Mouse (Mus musculus): ENCODE measurements around the gene 4930426L09Rik. TPM values are rescaled to one million over a fixed set of nuclear protein-coding genes. Genes with fewer than 3 reads are reported as not detected.

4930426L09Rik gene
- polyA plus RNA-seq, 1 experiment from 2014 or later, result 0.92 TPM

DNA sequence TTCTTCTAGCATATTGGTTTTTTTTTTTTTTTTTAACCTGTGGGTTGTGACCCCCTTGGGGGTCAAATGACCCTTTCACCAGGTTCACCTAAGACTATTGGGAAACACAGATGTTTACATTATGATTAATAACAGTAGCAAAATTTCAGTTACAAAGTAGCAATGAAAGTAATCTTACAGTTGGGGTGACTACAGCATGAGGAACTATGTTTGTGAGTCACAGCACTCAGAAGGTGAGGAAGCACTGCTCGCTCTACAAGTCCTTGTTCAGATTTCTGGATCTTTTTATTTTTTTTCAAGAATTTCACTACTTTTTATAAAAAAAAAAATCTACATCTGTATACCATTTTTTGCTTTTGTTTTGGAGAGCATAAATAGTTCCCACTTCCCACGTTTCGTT is 26.6 kb upstream of the 4930426L09Rik start:
- 93% methylated on average over 3 of the region's 3 CpGs for WGBS
- no peak overlapping the region for H3K27ac ChIP-seq (replicated peaks)

DNA sequence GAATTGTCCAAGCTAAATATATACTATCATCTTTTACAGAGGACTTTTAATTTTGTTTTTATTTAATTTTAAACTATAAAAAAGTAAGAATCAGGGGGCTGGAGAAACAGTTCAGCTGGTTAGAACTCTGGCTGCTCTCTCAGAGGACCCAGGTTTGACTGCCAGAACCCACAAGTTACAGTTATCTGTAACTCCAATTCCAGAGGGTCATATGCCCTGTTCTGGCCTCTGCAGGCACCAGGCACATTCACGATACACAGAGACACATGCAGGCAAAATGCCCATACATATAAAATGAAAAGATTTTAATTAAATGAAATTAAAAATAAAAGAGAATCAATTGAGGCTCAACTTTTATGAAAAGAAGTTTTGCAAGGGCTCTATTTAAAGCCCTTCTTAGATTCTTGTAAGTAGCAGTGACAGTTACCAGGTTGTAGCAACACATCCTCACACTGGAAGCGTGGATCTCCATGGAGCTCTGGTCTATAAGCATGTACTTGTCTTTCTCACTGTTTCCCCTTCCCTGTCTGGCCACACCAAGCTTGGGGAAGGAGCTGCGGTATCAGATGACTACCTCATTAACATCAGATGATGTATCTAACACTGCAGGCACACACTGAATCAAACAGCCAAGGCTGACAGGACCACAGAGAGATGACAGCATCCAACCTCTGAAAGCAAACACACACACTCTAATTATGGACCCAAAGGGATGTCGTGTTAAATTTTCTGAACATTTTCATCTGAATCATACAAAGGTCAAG is 23.1 kb upstream of the 4930426L09Rik start:
- Histone ChIP-seq H3K27ac (replicated peaks) (no peak overlapping the region), H3K9ac (replicated peaks) (no peak overlapping the region), H3K4me1 (peaks cover 4% of the 10 kb centered on the region; the same call in 1 of the 2 replicates), H3K4me3 (no peak overlapping the region), H3K4me2 (replicated peaks) (no peak overlapping the region), H3K9me3 (peaks cover 6% of the 10 kb centered on the region; the same call in 1 of the 2 replicates), H3K36me3 (no peaks in the 10 kb centered on the region), H3K27me3 (no peaks in the 10 kb centered on the region)
- ATAC-seq (ENCODE audit: low FRiP score, low read depth), result no peak
- WGBS, result 55% methylated on average over 4 of the region's 4 CpGs

More for the DNA sequence above, 26.6 kb upstream of the 4930426L09Rik start:
- Histone ChIP-seq H3K4me1 (peaks cover 4% of the 10 kb centered on the region; the same call in 1 of the 2 replicates), H3K9me3 (peaks cover 6% of the 10 kb centered on the region; the same call in 1 of the 2 replicates), H3K9ac (replicated peaks) (no peak overlapping the region), H3K36me3 (no peaks in the 10 kb centered on the region), H3K4me2 (replicated peaks) (no peak overlapping the region), H3K27me3 (no peaks in the 10 kb centered on the region), H3K4me3 (no peak overlapping the region)
- no peak for ATAC-seq (ENCODE audit: low FRiP score, low read depth)

DNA sequence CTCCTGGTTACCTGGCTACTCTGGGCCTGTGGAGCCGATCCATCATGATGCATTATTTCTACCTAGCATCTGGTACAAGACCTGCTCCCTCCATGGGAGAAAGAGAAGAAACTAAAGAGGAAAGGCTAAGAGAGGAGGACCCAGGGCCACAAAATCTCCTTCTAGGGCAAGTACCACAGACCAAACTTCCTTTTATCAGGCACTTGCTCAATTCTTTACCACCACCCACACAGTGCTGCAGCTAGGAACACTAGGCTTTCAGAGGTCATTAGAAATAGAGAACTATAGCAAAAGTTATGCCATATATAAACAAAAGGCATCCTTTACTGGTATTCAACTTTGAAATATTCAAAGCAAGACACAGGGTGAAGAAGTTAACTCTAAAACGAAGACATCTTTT is 22.0 kb upstream of the 4930426L09Rik start:
- no peaks in the 10 kb centered on the region for H3K36me3 ChIP-seq
- 87% methylated on average over 2 of the region's 2 CpGs for WGBS
- H3K4me2 ChIP-seq (replicated peaks), result no peak overlapping the region
- H3K27me3 ChIP-seq, result no peaks in the 10 kb centered on the region
- peaks cover 4% of the 10 kb centered on the region; the same call in 1 of the 2 replicates for H3K4me1 ChIP-seq
- no peak overlapping the region for H3K9ac ChIP-seq (replicated peaks)
- no peak overlapping the region for H3K4me3 ChIP-seq
- ATAC-seq (ENCODE audit: low FRiP score, low read depth), result no peak
- H3K9me3 ChIP-seq, result peaks cover 6% of the 10 kb centered on the region; the same call in 1 of the 2 replicates
- H3K27ac ChIP-seq (replicated peaks), result no peak overlapping the region

DNA sequence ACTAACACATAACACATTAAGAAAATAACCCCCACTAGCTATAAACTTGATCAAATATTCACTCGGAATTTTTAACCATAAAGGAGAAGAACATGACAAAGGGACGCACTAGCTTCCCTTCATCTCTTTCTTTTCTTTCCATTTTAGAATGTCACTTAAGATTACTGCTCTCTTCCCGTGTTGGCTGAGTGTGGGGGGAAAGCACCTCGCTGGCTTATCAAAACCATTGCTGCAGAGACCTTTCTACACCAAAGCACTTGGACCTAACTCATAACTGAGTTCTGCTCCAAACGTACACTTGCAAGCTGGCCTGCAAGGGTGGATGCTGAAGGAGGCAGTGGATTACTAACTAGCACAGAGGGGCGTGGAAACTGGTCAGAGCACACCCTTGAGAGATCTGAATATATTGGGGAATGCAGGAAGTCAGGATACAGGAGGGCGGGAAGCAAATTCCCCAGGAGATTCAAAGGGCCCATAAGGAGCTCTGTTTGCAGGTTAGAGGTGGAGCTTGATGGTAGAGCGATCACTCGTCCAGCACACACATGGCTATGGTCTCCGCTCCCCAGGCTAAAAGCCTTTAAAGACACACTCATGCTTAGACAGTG is 20.8 kb upstream of the 4930426L09Rik start:
- ATAC-seq (ENCODE audit: low FRiP score, low read depth), result no peak
- H3K27ac ChIP-seq (replicated peaks), result no peak overlapping the region
- H3K27me3 ChIP-seq, result no peaks in the 10 kb centered on the region
- peaks cover 6% of the 10 kb centered on the region; the same call in 1 of the 2 replicates for H3K9me3 ChIP-seq
- peaks cover 4% of the 10 kb centered on the region; the same call in 1 of the 2 replicates for H3K4me1 ChIP-seq
- H3K9ac ChIP-seq (replicated peaks), result no peak overlapping the region
- H3K4me3 ChIP-seq, result no peak overlapping the region
- H3K4me2 ChIP-seq (replicated peaks), result no peak overlapping the region
- no peaks in the 10 kb centered on the region for H3K36me3 ChIP-seq
- 82% methylated on average over 10 of the region's 10 CpGs for WGBS

DNA sequence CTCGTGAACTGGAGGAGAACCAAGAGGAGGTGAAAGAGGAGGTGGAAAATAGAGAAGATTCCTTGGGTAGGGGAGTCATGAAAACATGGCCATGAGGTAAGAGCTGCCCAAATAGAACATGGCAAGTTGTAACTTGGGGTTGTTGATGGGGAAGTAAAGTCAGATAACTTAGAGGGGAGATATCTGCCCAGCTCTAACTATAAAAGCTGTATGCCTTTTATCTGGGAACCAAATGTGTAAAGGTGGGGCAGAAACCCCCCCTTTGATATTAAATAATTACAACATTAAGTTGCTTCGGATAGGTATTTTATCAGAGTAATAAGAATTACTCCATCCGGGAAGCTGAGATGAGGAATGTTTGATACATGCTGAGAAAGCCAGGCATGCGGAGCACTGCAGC is 19.1 kb upstream of the 4930426L09Rik start:
- H3K4me1 ChIP-seq, result peaks cover 4% of the 10 kb centered on the region; the same call in 1 of the 2 replicates

DNA sequence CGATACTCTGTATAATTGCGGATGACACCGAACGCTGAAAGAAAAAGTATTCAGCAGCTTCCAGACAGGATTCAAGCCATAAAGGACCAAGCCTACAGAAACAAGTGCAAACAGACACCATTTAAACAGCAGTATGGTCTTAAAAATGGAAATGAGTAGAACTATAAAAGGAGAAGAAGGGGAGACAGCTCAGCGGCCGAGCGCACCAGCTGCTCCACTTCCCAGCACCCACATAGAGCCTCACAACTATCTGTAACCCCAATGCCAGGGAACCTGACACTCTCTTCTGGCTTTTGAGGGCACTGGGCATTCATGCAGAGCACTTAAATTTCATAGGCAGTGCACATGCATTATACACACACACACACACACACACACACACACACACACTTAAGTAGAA is 18.5 kb upstream of the 4930426L09Rik start:
- Histone ChIP-seq H3K4me2 (replicated peaks) (no peak overlapping the region), H3K9ac (replicated peaks) (no peak overlapping the region), H3K27me3 (no peaks in the 10 kb centered on the region), H3K9me3 (no peaks in the 10 kb centered on the region), H3K27ac (replicated peaks) (no peak overlapping the region), H3K36me3 (no peaks in the 10 kb centered on the region), H3K4me3 (no peak overlapping the region), H3K4me1 (peaks cover 4% of the 10 kb centered on the region; the same call in 1 of the 2 replicates)
- WGBS, result 82% methylated on average over 7 of the region's 7 CpGs
- ATAC-seq (ENCODE audit: low FRiP score, low read depth), result no peak

More for the DNA sequence above, 19.1 kb upstream of the 4930426L09Rik start:
- H3K4me2 ChIP-seq (replicated peaks), result no peak overlapping the region
- no peak for ATAC-seq (ENCODE audit: low FRiP score, low read depth)
- no peaks in the 10 kb centered on the region for H3K9me3 ChIP-seq
- no peaks in the 10 kb centered on the region for H3K27me3 ChIP-seq
- WGBS, result 83% methylated on average over 4 of the region's 4 CpGs
- H3K27ac ChIP-seq (replicated peaks), result no peak overlapping the region
- H3K4me3 ChIP-seq, result no peak overlapping the region
- no peaks in the 10 kb centered on the region for H3K36me3 ChIP-seq
- H3K9ac ChIP-seq (replicated peaks), result no peak overlapping the region

DNA sequence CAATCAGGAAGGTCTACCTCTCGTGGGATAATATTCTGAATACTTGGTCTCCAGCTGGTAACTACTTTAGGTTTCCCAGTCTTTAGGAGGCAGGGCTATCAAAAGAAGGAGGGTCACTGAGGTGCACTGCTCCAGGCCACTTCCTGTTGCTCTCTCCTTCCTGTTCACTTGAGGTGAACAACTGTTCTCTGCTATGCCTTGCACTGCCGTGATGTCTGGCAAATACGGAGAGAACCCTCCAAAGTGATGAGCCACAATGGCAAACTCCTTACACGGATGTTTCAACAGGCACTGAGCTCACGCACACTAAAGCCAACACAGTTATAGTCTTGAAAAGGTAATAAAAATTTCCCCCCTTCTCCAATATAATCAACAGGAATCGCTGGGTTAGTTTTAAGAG is 15.6 kb upstream of the 4930426L09Rik start:
- WGBS, result 80% methylated on average over 6 of the region's 6 CpGs
- H3K36me3 ChIP-seq, result no peaks in the 10 kb centered on the region
- ATAC-seq (ENCODE audit: low FRiP score, low read depth), result no peak

DNA sequence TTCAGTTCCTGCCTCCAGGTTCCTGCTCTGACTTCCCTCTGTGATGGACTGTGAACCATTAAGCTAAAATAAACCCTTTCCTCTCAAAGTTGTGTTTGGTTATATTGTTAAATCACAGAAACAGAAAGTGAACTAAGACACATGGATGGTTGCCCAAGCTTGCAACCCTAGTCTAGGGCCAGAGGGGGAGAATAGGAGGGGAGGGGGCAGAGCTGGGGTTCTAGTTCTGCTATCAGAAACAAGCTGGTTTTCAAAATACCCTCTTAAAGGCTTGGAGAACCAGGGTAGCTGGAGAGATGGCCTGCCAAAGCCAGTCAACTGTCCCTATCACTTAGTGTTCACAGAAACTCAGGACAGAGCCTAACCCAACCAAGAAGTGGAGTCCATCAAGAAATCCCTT is 14.6 kb upstream of the 4930426L09Rik start:
- Histone ChIP-seq H3K4me1 (no peaks in the 10 kb centered on the region), H3K36me3 (no peaks in the 10 kb centered on the region), H3K9me3 (no peaks in the 10 kb centered on the region), H3K27me3 (no peaks in the 10 kb centered on the region), H3K27ac (replicated peaks) (no peak overlapping the region), H3K4me3 (no peak overlapping the region), H3K4me2 (replicated peaks) (no peak overlapping the region), H3K9ac (replicated peaks) (no peak overlapping the region)
- ATAC-seq (ENCODE audit: low FRiP score, low read depth), result no peak

More for the DNA sequence above, 15.6 kb upstream of the 4930426L09Rik start:
- no peaks in the 10 kb centered on the region for H3K27me3 ChIP-seq
- no peak overlapping the region for H3K9ac ChIP-seq (replicated peaks)
- no peaks in the 10 kb centered on the region for H3K4me1 ChIP-seq
- no peak overlapping the region for H3K27ac ChIP-seq (replicated peaks)
- H3K4me2 ChIP-seq (replicated peaks), result no peak overlapping the region
- H3K9me3 ChIP-seq, result no peaks in the 10 kb centered on the region
- H3K4me3 ChIP-seq, result no peak overlapping the region

DNA sequence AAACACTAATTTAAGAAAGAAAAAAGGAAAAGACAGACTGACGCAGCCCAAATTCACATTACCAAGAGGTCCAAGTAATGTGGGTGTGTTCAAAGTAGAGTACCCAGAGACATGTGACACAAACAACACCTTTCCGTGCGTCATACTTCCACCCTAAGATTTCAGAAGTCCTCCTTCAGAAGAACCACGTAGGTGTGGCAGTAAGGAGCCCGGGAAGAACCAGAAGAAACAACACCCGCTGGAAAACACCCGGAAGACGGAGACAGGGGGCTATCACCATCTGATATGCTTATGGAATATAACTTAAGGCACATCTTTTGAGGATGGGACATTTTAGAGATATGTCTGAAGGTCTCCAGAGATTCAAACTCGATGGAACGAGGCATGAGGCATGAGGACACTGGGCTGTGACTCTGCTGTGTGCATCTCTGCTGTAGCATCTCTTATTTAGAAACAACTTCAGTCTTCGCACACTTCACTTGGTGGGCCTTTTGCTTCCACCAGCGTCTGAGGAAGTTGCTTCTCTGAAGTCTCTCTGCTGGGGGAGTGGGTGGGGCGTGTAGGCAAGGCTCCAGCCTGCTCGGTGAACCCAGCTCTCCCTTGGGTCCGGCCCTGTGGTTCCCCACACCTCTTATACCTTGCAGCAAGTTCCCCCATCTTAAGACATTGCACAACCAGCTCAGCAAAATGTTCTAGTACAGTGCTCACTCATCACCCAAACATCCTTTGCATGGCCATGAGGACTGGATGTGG is 13.9 kb upstream of the 4930426L09Rik start:
- no peak overlapping the region for H3K9ac ChIP-seq (replicated peaks)
- no peaks in the 10 kb centered on the region for H3K9me3 ChIP-seq
- no peak overlapping the region for H3K27ac ChIP-seq (replicated peaks)
- no peak overlapping the region for H3K4me2 ChIP-seq (replicated peaks)
- H3K36me3 ChIP-seq, result no peaks in the 10 kb centered on the region
- no peaks in the 10 kb centered on the region for H3K27me3 ChIP-seq
- no peak for ATAC-seq (ENCODE audit: low FRiP score, low read depth)
- H3K4me3 ChIP-seq, result no peak overlapping the region
- 94% methylated on average over 15 of the region's 15 CpGs for WGBS
- H3K4me1 ChIP-seq, result no peaks in the 10 kb centered on the region

DNA sequence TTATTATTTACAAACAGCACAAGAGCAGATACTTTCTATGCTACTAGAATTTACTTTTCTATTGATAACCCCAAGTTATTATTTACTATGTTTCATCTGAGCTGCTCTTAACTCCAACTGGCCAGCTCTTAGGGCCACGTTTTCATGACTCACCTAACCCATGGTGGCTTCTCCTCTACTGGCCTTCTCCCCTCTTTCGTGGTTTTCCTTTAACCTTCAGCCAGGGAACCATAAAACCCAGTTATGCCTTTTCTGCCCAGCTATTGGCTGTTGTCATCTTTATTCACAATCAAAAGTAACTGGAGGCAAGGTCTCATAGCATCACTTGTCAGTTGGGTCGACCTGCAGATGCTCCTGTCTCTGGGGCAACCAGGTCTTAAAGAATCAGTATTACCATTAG is 12.6 kb upstream of the 4930426L09Rik start:
- H3K27me3 ChIP-seq, result no peaks in the 10 kb centered on the region
- H3K9ac ChIP-seq (replicated peaks), result no peak overlapping the region
- no peak overlapping the region for H3K27ac ChIP-seq (replicated peaks)
- no peaks in the 10 kb centered on the region for H3K4me1 ChIP-seq
- no peak overlapping the region for H3K4me3 ChIP-seq
- no peaks in the 10 kb centered on the region for H3K36me3 ChIP-seq
- 87% methylated on average over 3 of the region's 3 CpGs for WGBS
- H3K4me2 ChIP-seq (replicated peaks), result no peak overlapping the region
- ATAC-seq (ENCODE audit: low FRiP score, low read depth), result no peak
- H3K9me3 ChIP-seq, result no peaks in the 10 kb centered on the region

DNA sequence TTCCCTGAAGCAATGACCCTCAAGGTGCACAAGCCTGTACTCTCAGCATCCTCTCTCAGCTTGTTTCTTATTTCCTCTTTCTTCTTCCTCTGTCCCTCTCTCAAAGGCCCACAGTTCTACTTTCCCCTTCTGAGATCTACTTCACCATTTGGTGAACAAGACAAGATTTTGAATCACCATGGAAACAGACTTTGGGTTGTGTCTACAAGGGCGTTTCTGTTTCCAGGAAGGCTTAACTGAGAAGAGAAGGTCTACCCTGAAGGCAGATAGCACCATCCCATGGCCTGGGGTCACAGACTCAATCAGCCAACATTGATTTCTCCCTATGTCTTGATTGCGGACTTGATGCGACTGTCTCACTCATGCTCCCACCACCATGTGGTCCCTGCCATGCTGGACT is 9.3 kb upstream of the 4930426L09Rik start:
- Histone ChIP-seq H3K27me3 (peaks cover under 1% of the 10 kb centered on the region; the same call in 1 of the 2 replicates), H3K36me3 (no peaks in the 10 kb centered on the region), H3K4me1 (no peaks in the 10 kb centered on the region), H3K4me3 (no peak overlapping the region), H3K9ac (replicated peaks) (no peak overlapping the region), H3K9me3 (no peaks in the 10 kb centered on the region), H3K27ac (replicated peaks) (no peak overlapping the region), H3K4me2 (replicated peaks) (no peak overlapping the region)
- 85% methylated on average over 3 of the region's 3 CpGs for WGBS
- no peak for ATAC-seq (ENCODE audit: low FRiP score, low read depth)

All from midbrain, embryonic 12.5 days (tissue).